Mouse (Mus musculus) olfactory bulb, adult 2 months (tissue): ENCODE results near the gene Man1c1.

Experiments used
- CTCF ChIP-seq: fragments of 200-500 bp; IDR thresholded peaks from 2 replicates; pipeline ENCODE4 v1.5.1; 2012; ENCODE audit warnings: low read depth, mild to moderate bottlenecking, low read length, moderate library complexity; ENCODE audit not compliant: insufficient read depth
- POLR2A ChIP-seq: fragments of 200-500 bp; IDR thresholded peaks from 2 replicates; pipeline ENCODE4 v1.6.1; 2012; ENCODE audit warnings: mild to moderate bottlenecking, low read depth, low read length, moderate library complexity; ENCODE audit not compliant: insufficient read depth

- no peak for TF ChIP-seq POLR2A
- no peak for TF ChIP-seq CTCF
Measured at GRCm38 (mm10) chr4:134750825-134751224, 46.7 kb upstream of the Man1c1 start.
